Mouse (Mus musculus) neural tube, embryonic 11.5 days (tissue): ENCODE data around the gene Myh7. TPM values are rescaled to one million over a fixed set of nuclear protein-coding genes. Genes with fewer than 3 reads are reported as not detected.

ENCODE experiments used
- ATAC-seq: fragments of 200-750 bp; cut with Nextera tagmentation; 2 replicates; pipeline ENCODE4 v1.8.0; 2017; ENCODE audit warnings: moderate number of reproducible peaks, mild to moderate bottlenecking, moderate TSS enrichment, moderate library complexity; ENCODE audit not compliant: insufficient read depth, low FRiP score, low TSS enrichment
- DNase-seq: peaks from one replicate; pipeline ENCODE4 v3.0.0-alpha.2; 2015; ENCODE audit warnings: low spot score
- H3K27ac ChIP-seq: fragments of 300-500 bp; sonication (generic); 2 replicates; pipeline ENCODE4 v1.5.1; 2014; ENCODE audit warnings: low read depth, mild to moderate bottlenecking, low read length
- H3K27me3 ChIP-seq: fragments of 300-500 bp; sonication (generic); 2 replicates; pipeline ENCODE4 v1.6.1; 2014; ENCODE audit warnings: mild to moderate bottlenecking, low read length, mixed read lengths; ENCODE audit not compliant: control insufficient read depth, insufficient read depth
- H3K36me3 ChIP-seq: fragments of 300-500 bp; sonication (generic); 2 replicates; pipeline ENCODE4 v1.6.1; 2014; ENCODE audit warnings: mild to moderate bottlenecking, low read length, moderate library complexity, mixed read lengths; ENCODE audit not compliant: control insufficient read depth, insufficient read depth
- H3K4me1 ChIP-seq: fragments of 300-500 bp; sonication (generic); 2 replicates; pipeline ENCODE4 v1.6.1; 2014; ENCODE audit warnings: low read length, mixed read lengths; ENCODE audit not compliant: control insufficient read depth, insufficient read depth
- H3K4me2 ChIP-seq: fragments of 300-500 bp; sonication (generic); 2 replicates; pipeline ENCODE4 v1.6.1; 2014; ENCODE audit warnings: low read depth, mild to moderate bottlenecking, moderate library complexity
- H3K4me3 ChIP-seq: fragments of 300-500 bp; sonication (generic); 2 replicates; pipeline ENCODE4 v1.5.1; 2014; ENCODE audit warnings: low read depth, low read length
- H3K9ac ChIP-seq: fragments of 300-500 bp; sonication (generic); 2 replicates; pipeline ENCODE4 v1.6.1; 2014; ENCODE audit warnings: mild to moderate bottlenecking, low read length
- H3K9me3 ChIP-seq: fragments of 300-500 bp; sonication (generic); 2 replicates; pipeline ENCODE4 v1.6.1; 2016; ENCODE audit warnings: low read length; ENCODE audit not compliant: control insufficient read depth
- WGBS: fragments of 180-500 bp; shearing (Covaris S2); extraction: QIAGEN DNeasy Blood & Tissue Kit; methylation state at CpG from one replicate; pipeline ENCODE4 v1.1.7; 2014; 5-methylcytosine and 5-hydroxymethylcytosine counted together
- polyA plus RNA-seq: library from polyadenylated mRNA; unstranded; fragments of >200 nt; fragmentation: Nextera tagmentation; extraction: Ambion mirVana; gene quantifications from 2 replicates; pipeline ENCODE4 v1.2.1, GENCODE M21; 2014

Gene Myh7
- polyA plus RNA-seq, 1 experiment from 2014 or later, result 15.6 TPM

GRCm38 (mm10) chr14:55024236-55024635 is 29.8 kb upstream of the Myh7 start:
- peak; percentile 69 for DNase-seq
- no peak overlapping the region for H3K9ac ChIP-seq
- peaks cover 7% of the 10 kb centered on the region for H3K36me3 ChIP-seq
- H3K9me3 ChIP-seq, result no peaks in the 10 kb centered on the region
- H3K27me3 ChIP-seq, result no peaks in the 10 kb centered on the region
- WGBS, result 69% methylated on average over 7 of the region's 7 CpGs
- H3K4me3 ChIP-seq, result no peak overlapping the region
- H3K4me1 ChIP-seq, result peaks cover 7% of the 10 kb centered on the region; the same call in 1 of the 2 replicates
- no peak overlapping the region for H3K27ac ChIP-seq
- ATAC-seq, result no peak
- no peak overlapping the region for H3K4me2 ChIP-seq

GRCm38 (mm10) chr14:55023011-55023410 is 28.6 kb upstream of the Myh7 start:
- peaks cover 7% of the 10 kb centered on the region for H3K36me3 ChIP-seq

GRCm38 (mm10) chr14:55020394-55020793 is 26.0 kb upstream of the Myh7 start:
- H3K36me3 ChIP-seq, result peaks cover 7% of the 10 kb centered on the region
- H3K4me2 ChIP-seq, result no peak overlapping the region
- H3K4me1 ChIP-seq, result no peaks in the 10 kb centered on the region
- H3K27me3 ChIP-seq, result no peaks in the 10 kb centered on the region
- H3K9ac ChIP-seq, result no peak overlapping the region
- no peak overlapping the region for H3K27ac ChIP-seq
- ATAC-seq (peak; percentile 46), DNase-seq (no peak)
- no peak overlapping the region for H3K4me3 ChIP-seq
- H3K9me3 ChIP-seq, result no peaks in the 10 kb centered on the region
- 74% methylated on average over 9 of the region's 9 CpGs for WGBS

More at GRCm38 (mm10) chr14:55023011-55023410, 28.6 kb upstream of the Myh7 start:
- H3K4me1 ChIP-seq, result no peaks in the 10 kb centered on the region
- WGBS, result 92% methylated on average over 15 of the region's 15 CpGs
- no peak overlapping the region for H3K4me2 ChIP-seq
- no peaks in the 10 kb centered on the region for H3K27me3 ChIP-seq
- H3K4me3 ChIP-seq, result no peak overlapping the region
- ATAC-seq, result no peak
- H3K9ac ChIP-seq, result no peak overlapping the region
- no peak overlapping the region for H3K27ac ChIP-seq
- no peaks in the 10 kb centered on the region for H3K9me3 ChIP-seq
- DNase-seq, result no peak

- Histone ChIP-seq H3K4me1 (no peaks in the 10 kb centered on the region), H3K9me3 (no peaks in the 10 kb centered on the region), H3K4me2 (no peak overlapping the region), H3K4me3 (no peak overlapping the region), H3K36me3 (peaks cover 2% of the 10 kb centered on the region; the same call in 1 of the 2 replicates), H3K27ac (no peak overlapping the region), H3K9ac (no peak overlapping the region), H3K27me3 (no peaks in the 10 kb centered on the region)
- ATAC-seq, result no peak
- DNase-seq, result no peak
- 95% methylated on average over 16 of the region's 16 CpGs for WGBS
Observed at GRCm38 (mm10) chr14:55016876-55017275, 22.4 kb upstream of the Myh7 start.

GRCm38 (mm10) chr14:55015767-55016111 is 21.3 kb upstream of the Myh7 start:
- no peaks in the 10 kb centered on the region for H3K27me3 ChIP-seq
- H3K9me3 ChIP-seq, result no peaks in the 10 kb centered on the region
- under 1% methylated on average over 17 of the region's 17 CpGs for WGBS
- H3K4me3 ChIP-seq, result peak overlapping the region; percentile 82
- peak overlapping the region; percentile 74 for H3K4me2 ChIP-seq
- peaks cover under 1% of the 10 kb centered on the region; the same call in 1 of the 2 replicates for H3K36me3 ChIP-seq
- peak overlapping the region; percentile 72 for H3K9ac ChIP-seq
- no peak for ATAC-seq
- no peaks in the 10 kb centered on the region for H3K4me1 ChIP-seq
- 0 out of 2 replicates have a peak overlapping the region, but pooled peaks have one; percentile 27 for H3K27ac ChIP-seq
- no peak for DNase-seq

GRCm38 (mm10) chr14:55014991-55015766 is 20.8 kb upstream of the Myh7 start, which contains the start of gene Ngdn:
Gene Ngdn (plus strand): TSS chr14:55015454.
- DNase-seq, result peak; percentile 98
- Histone ChIP-seq H3K4me3 (peak within 1 kb of the TSS; percentile 82), H3K9me3 (no peaks in the 10 kb centered on the region)

GRCm38 (mm10) chr14:55014591-55014990 is 20.2 kb upstream of the Myh7 start:
- ATAC-seq (peak; percentile 32), DNase-seq (no peak)
- Histone ChIP-seq H3K27ac (peak overlapping the region; percentile 88), H3K36me3 (no peaks in the 10 kb centered on the region), H3K4me2 (peak overlapping the region; percentile 70), H3K27me3 (no peaks in the 10 kb centered on the region), H3K9ac (peak overlapping the region; percentile 81), H3K4me1 (no peaks in the 10 kb centered on the region), H3K9me3 (no peaks in the 10 kb centered on the region), H3K4me3 (peak overlapping the region; percentile 82)
- WGBS, result 2% methylated on average over 27 of the region's 27 CpGs

More at GRCm38 (mm10) chr14:55014991-55015766, 20.8 kb upstream of the Myh7 start, which contains the start of gene Ngdn:
- Histone ChIP-seq H3K36me3 (no peaks in the 10 kb centered on the region), H3K27me3 (no peaks in the 10 kb centered on the region), H3K4me2 (peak within 1 kb of the TSS; percentile 74), H3K27ac (peak within 1 kb of the TSS; percentile 88), H3K4me1 (no peaks in the 10 kb centered on the region), H3K9ac (peak within 1 kb of the TSS; percentile 81)
- WGBS, result under 1% methylated on average over 36 of the region's 36 CpGs
- ATAC-seq, result peak; percentile 96

GRCm38 (mm10) chr14:55011116-55011515 is 16.7 kb upstream of the Myh7 start:
- no peaks in the 10 kb centered on the region for H3K9me3 ChIP-seq
- no peak overlapping the region for H3K9ac ChIP-seq
- no peaks in the 10 kb centered on the region for H3K36me3 ChIP-seq
- DNase-seq (no peak), ATAC-seq (no peak)
- no peak overlapping the region for H3K4me2 ChIP-seq
- no peaks in the 10 kb centered on the region for H3K4me1 ChIP-seq
- no peaks in the 10 kb centered on the region for H3K27me3 ChIP-seq
- no peak overlapping the region for H3K4me3 ChIP-seq
- 56% methylated on average over 4 of the region's 4 CpGs for WGBS
- no peak overlapping the region for H3K27ac ChIP-seq

GRCm38 (mm10) chr14:55008417-55008816 is 14.0 kb upstream of the Myh7 start:
- Histone ChIP-seq H3K27me3 (no peaks in the 10 kb centered on the region), H3K36me3 (no peaks in the 10 kb centered on the region), H3K4me3 (no peak overlapping the region), H3K27ac (no peak overlapping the region), H3K9ac (no peak overlapping the region), H3K9me3 (no peaks in the 10 kb centered on the region), H3K4me2 (no peak overlapping the region), H3K4me1 (no peaks in the 10 kb centered on the region)
- ATAC-seq, result no peak
- DNase-seq, result no peak
- 80% methylated on average over 8 of the region's 8 CpGs for WGBS
